Mouse (Mus musculus): Measurements from ENCODE around the gene Sox6.

- TF ChIP-seq CTCF (IDR thresholded peaks at IDR 0.05; ENCODE audit: extremely low read depth, insufficient read depth, insufficient read length, insufficient replicate concordance) (no peak), POLR2A (IDR thresholded peaks at IDR 0.05; ENCODE audit: low read depth, low read length) (no peak)
Measured at GRCm38 (mm10) chr7:115604883-115605282, 433.7 kb downstream of the Sox6 start.
